7 mouse cellular contexts compared by ENCODE assay signal in genomic region chr13:12395571-12395970, GRCm38 (mm10). TPM values are rescaled to one million over a fixed set of nuclear protein-coding genes. Genes with fewer than 3 reads are reported as not detected.
DNase-seq lines count a peak whose midpoint lies in the region; ATAC-seq and TF ChIP-seq lines count a peak whose summit lies in the region.

No protein-coding gene starts in this region.

- H3K36me3 ChIP-seq in lung, embryonic 15.5 days: peaks cover 12% of the 10 kb centered on the region
- peaks cover 34% of the 10 kb centered on the region for H3K36me3 ChIP-seq in forebrain, embryonic 10.5 days (replicated peaks)
- peaks cover 22% of the 10 kb centered on the region for H3K36me3 ChIP-seq in limb, embryonic 14.5 days (ENCODE audit: control insufficient read depth, insufficient read depth, low read length)
- H3K36me3 ChIP-seq in neural tube, embryonic 13.5 days: peaks cover 29% of the 10 kb centered on the region

- peak overlapping the region; percentile 39 for H3K9ac ChIP-seq in lung, embryonic 15.5 days
- peak overlapping the region; percentile 70 for H3K9ac ChIP-seq in limb, embryonic 14.5 days (ENCODE audit: low read depth, low read length, severe bottlenecking)
- peak overlapping the region; percentile 77 for H3K9ac ChIP-seq in neural tube, embryonic 13.5 days

- no peak for DNase-seq in lung, adult 18-20 months
- DNase-seq in adipocyte (ENCODE audit: low spot score): peak; percentile 15
- DNase-seq in forebrain, embryonic 10.5 days (ENCODE audit: extremely low spot score, low spot score): no peak
- no peak for DNase-seq in limb, embryonic 14.5 days (ENCODE audit: low spot score)
- DNase-seq in left cerebral cortex, postnatal 4 days: no peak

- no peaks in the 10 kb centered on the region for H3K9me3 ChIP-seq in lung, embryonic 15.5 days
- H3K9me3 ChIP-seq in forebrain, embryonic 10.5 days: no peaks in the 10 kb centered on the region
- H3K9me3 ChIP-seq in limb, embryonic 14.5 days (ENCODE audit: control insufficient read depth, low read length): no peaks in the 10 kb centered on the region
- no peaks in the 10 kb centered on the region for H3K9me3 ChIP-seq in neural tube, embryonic 13.5 days

- H3K4me2 ChIP-seq in lung, embryonic 15.5 days: peak overlapping the region; percentile 85
- H3K4me2 ChIP-seq in limb, embryonic 14.5 days (replicated peaks; ENCODE audit: low read depth, low read length, severe bottlenecking): peak overlapping the region; percentile 87
- peak overlapping the region; percentile 97 for H3K4me2 ChIP-seq in neural tube, embryonic 13.5 days

- TF ChIP-seq POLR2A in limb, embryonic 14.5 days (IDR thresholded peaks at IDR 0.05; ENCODE audit: borderline replicate concordance, extremely low read depth, insufficient read depth, insufficient read length): no peak

- H3K4me1 ChIP-seq in lung, embryonic 15.5 days: peaks cover 6% of the 10 kb centered on the region
- H3K4me1 ChIP-seq in forebrain, embryonic 10.5 days: peaks cover 10% of the 10 kb centered on the region
- peaks cover 4% of the 10 kb centered on the region for H3K4me1 ChIP-seq in limb, embryonic 14.5 days (ENCODE audit: control insufficient read depth, insufficient read depth, low read length)
- peaks cover 10% of the 10 kb centered on the region for H3K4me1 ChIP-seq in neural tube, embryonic 13.5 days (replicated peaks)

- peaks cover 9% of the 10 kb centered on the region; the same call in 1 of the 2 replicates for H3K27me3 ChIP-seq in lung, embryonic 15.5 days
- H3K27me3 ChIP-seq in forebrain, embryonic 10.5 days (ENCODE audit: poor library complexity, severe bottlenecking): peaks cover 17% of the 10 kb centered on the region
- H3K27me3 ChIP-seq in limb, embryonic 14.5 days (ENCODE audit: control insufficient read depth, insufficient read depth, low read length): no peaks in the 10 kb centered on the region
- peaks cover 13% of the 10 kb centered on the region for H3K27me3 ChIP-seq in neural tube, embryonic 13.5 days

- peak overlapping the region; percentile 66 for H3K4me3 ChIP-seq in lung, embryonic 15.5 days
- H3K4me3 ChIP-seq in forebrain, embryonic 10.5 days: peak overlapping the region; percentile 80
- H3K4me3 ChIP-seq in limb, embryonic 14.5 days (replicated peaks; ENCODE audit: low read length): peak overlapping the region; percentile 88
- peak overlapping the region; percentile 92 for H3K4me3 ChIP-seq in neural tube, embryonic 13.5 days

- peak; percentile 3; the same call in 1 of the 2 replicates for ATAC-seq in lung, embryonic 15.5 days (ENCODE audit: borderline replicate concordance, extremely low read depth, low FRiP score, low TSS enrichment)
- no peak for ATAC-seq in limb, embryonic 14.5 days (ENCODE audit: low FRiP score, low read depth)
- ATAC-seq in neural tube, embryonic 13.5 days (ENCODE audit: low read depth): no peak; the same call in 1 of the 2 replicates

- intact Hi-C loops in left cerebral cortex, postnatal 4 days (cut with DNase I): no loop called here

- H3K27ac ChIP-seq in lung, embryonic 15.5 days: no peak overlapping the region
- peak overlapping the region; percentile 54 for H3K27ac ChIP-seq in forebrain, embryonic 10.5 days
- no peak overlapping the region for H3K27ac ChIP-seq in limb, embryonic 14.5 days (replicated peaks; ENCODE audit: low read depth, low read length)
- H3K27ac ChIP-seq in neural tube, embryonic 13.5 days (replicated peaks): no peak overlapping the region

- 1% methylated on average over 23 of the region's 23 CpGs for WGBS in lung, embryonic 15.5 days
- WGBS in forebrain, embryonic 10.5 days: under 1% methylated on average over 23 of the region's 23 CpGs
- under 1% methylated on average over 22 of the region's 23 CpGs for WGBS in limb, embryonic 14.5 days
- WGBS in neural tube, embryonic 13.5 days: under 1% methylated on average over 23 of the region's 23 CpGs

RNA-seq across cellular contexts. Expression of gene Heatr1, which starts 0.7 kb away (rescaled TPM):
- 15.5 and 16.2 TPM in 2 replicates for polyA plus RNA-seq in lung, embryonic 15.5 days (2015; fragmentation: Nextera tagmentation; extraction: Ambion mirVana)
- 45.0 and 45.5 TPM in 2 replicates for polyA plus RNA-seq in forebrain, embryonic 10.5 days (2016; fragmentation: Nextera tagmentation; extraction: Ambion mirVana)
- 26.1 and 29.9 TPM in 2 replicates for polyA plus RNA-seq in limb, embryonic 14.5 days (2012; rRNA removed)
- 21.3 and 25.0 TPM in 2 replicates for polyA plus RNA-seq in limb, embryonic 14.5 days (2014; fragmentation: Nextera tagmentation; extraction: Ambion mirVana)
- 11.3 and 14.8 TPM in 2 replicates for polyA plus RNA-seq in neural tube, embryonic 13.5 days (2015; fragmentation: Nextera tagmentation; extraction: Ambion mirVana)
- total RNA-seq in left cerebral cortex, postnatal 4 days (2021): 10 to 100 TPM; 31.1 to 34.9 TPM

RNA-seq across cellular contexts. Expression of gene Actn2, which starts 55.0 kb away (rescaled TPM):
- polyA plus RNA-seq in lung, embryonic 15.5 days (2015; fragmentation: Nextera tagmentation; extraction: Ambion mirVana): 30.1 and 33.0 TPM in 2 replicates
- polyA plus RNA-seq in forebrain, embryonic 10.5 days (2016; fragmentation: Nextera tagmentation; extraction: Ambion mirVana): 1.8 and 2.2 TPM in 2 replicates
- 132 and 141 TPM in 2 replicates for polyA plus RNA-seq in limb, embryonic 14.5 days (2012; rRNA removed)
- polyA plus RNA-seq in limb, embryonic 14.5 days (2014; fragmentation: Nextera tagmentation; extraction: Ambion mirVana): 153 and 219 TPM in 2 replicates
- 9.7 and 22.0 TPM in 2 replicates for polyA plus RNA-seq in neural tube, embryonic 13.5 days (2015; fragmentation: Nextera tagmentation; extraction: Ambion mirVana)
- 10 to 100 TPM; 12.3 to 15.2 TPM for total RNA-seq in left cerebral cortex, postnatal 4 days (2021)
